Mouse (Mus musculus): ENCODE data around the gene Cog1.

DNA sequence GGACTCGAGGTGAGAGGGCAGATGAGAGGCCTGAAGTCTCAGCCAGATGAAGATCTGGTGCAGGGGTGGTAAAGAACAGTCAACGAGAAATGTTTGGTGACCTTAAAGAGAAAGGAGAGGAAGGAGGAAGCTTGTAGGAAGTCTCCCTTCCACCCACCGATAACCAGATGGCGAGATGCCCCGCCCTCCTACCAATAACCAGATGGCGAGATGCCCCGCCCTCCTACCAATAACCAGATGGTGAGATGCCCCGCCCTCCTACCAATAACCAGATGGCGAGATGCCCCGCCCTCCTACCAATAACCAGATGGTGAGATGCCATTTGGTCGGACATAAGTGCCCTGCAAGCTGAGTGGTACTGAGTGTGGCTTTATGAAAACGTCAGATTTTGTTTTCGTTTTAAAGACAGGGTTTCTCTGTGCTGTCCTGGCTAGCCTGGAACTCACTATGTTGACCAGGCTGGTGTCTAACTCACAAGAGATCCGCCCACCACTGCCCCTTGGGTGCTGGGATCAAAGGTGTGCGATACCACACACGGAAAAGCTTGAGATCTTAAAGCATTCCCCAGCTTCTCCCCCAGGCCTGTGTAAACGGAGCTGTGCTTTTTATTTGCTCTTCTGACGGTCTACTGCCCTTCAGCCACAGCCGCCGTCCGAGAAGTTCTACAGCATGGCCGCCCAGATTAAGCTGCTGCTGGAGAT is 2.4 kb downstream of the Cog1 start:
- TF ChIP-seq CTCF (IDR thresholded peaks at IDR 0.05): no peak
- TF ChIP-seq POLR2A (IDR thresholded peaks at IDR 0.05; ENCODE audit: insufficient read depth, low read depth, low read length): no peak
- no peak for TF ChIP-seq EP300 (IDR thresholded peaks at IDR 0.05; ENCODE audit: insufficient read depth, low read depth, low read length)
